Mouse (Mus musculus) testis, adult 2 months (tissue): Measurements from ENCODE around the gene Mylk.

Source experiments
- CTCF ChIP-seq: fragments of 200-500 bp; IDR thresholded peaks from 2 replicates; pipeline ENCODE4 v1.5.1; 2012; ENCODE audit warnings: low read depth, mild to moderate bottlenecking, inconsistent platforms, low read length, moderate library complexity; ENCODE audit not compliant: control insufficient read depth, insufficient read depth, insufficient replicate concordance
- POLR2A ChIP-seq: fragments of 200-500 bp; IDR thresholded peaks from 2 replicates; pipeline ENCODE4 v1.6.1; 2012; ENCODE audit warnings: low read depth, mild to moderate bottlenecking, inconsistent platforms, low read length, moderate library complexity; ENCODE audit not compliant: control insufficient read depth

DNA sequence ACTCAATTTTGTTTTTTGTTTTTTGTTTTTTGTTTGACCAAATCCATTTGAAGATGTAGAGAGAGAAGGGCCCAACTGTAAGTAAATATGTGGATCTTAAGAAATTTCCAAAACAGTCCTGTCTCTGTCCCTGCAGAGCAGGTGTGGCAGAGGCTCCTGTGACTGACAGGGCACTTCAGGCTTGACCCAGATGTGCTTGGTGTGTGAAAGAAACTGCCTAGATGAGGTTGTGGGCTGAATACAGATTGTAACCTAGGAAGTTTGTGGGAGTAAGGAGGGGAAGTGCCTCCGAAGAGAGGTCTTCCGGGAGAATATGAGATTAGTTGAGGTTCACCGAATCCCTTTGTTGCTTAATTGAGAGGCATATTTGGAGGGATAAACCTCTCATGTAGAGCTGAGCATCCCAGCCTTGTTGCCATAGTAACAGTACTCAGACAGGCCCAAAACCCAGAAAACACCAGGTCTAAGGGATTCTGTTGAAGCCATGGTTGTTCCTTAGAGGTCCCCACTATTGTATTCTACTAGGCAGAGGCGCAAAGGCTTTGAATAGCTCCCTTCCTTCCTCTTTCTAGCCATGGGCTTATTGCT, 27.5 kb downstream of the Mylk start:
- TF ChIP-seq CTCF (no peak), POLR2A (no peak)
